Mouse (Mus musculus) lung, postnatal 36 days (tissue): Measurements from ENCODE around the gene Fam198b.

Source experiments
- DNase-seq: peaks from one replicate; pipeline ENCODE4 v3.0.0; 2022; ENCODE audit warnings: mixed read lengths

Fam198b gene

GRCm38 (mm10) chr3:79989911-79990310, 105.6 kb downstream of the Fam198b start:
- no peak for DNase-seq

- no peak for DNase-seq
These were observed 106.1 kb downstream of the Fam198b start for GRCm38 (mm10) chr3:79990480-79990879.

GRCm38 (mm10) chr3:79994029-79994539, 109.8 kb downstream of the Fam198b start:
- peak; percentile 15 for DNase-seq

DNA sequence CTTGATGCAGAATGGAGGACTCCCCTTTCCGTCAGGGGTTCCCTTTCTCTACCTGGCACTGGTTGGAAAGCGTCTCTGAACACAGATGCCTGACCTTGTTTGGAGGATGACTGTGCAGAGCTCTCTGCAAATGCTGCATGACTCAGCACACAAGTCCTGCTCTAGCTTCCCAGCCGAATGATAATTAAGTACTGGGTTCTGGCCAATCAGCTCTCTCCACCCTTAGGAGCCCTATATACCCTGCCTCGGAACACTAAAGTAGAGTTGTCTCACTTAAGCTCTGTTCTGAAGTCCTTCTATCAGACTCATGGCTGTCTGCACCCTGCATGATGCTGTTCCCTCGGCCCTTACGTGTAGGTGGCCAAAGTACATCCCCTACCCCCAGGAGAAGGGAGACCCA, 111.4 kb downstream of the Fam198b start:
- no peak for DNase-seq
